Mouse (Mus musculus) layer of hippocampus, adult 9-11 months (tissue): Measurements from ENCODE around the gene Gm597.

ENCODE experiments used
- DNase-seq: peaks from one replicate; pipeline ENCODE4 v3.0.0; 2022

The Gm597 gene

DNA sequence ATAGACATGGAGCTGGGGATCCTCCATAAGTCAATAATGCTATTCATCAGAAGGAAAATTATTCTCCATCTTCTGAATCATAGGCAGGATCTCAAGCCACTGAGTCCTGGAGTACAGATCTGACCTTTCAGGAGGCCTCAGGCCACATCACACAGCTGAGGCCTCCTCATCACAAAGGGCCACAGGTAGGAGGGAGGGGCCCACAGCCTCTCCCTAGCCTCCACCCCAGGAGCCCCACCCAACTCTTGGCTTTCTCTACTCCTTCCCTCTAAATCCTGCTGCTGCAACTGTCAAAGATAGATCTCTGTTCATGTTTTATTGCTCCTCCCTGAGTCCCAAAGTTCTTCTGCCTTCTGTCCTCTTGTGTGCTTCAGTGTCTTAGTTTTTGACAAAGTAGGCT is at the start of gene Gm597:
Gene Gm597, minus strand, starts transcription at position 101 of the 400 bp plus-strand sequence.
- DNase-seq = no peak

DNA sequence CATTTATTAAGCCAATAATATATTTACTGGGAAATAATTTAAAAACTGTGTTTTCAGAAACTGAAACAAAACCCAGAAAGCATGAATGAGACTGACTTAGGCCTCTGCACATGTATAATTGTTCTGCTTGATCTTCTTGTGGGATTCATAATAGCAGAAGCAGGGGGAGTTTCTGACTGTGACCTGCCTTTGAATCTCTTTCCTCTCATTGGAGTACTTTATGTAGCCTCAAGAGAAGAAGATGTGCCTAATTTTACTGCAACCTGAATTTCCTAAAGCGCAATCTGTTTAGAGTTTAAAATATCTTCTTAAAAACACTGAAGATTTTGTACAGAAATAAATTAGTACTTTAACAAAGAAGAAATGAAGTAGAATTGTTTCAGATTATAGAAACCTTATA is 27.6 kb upstream of the Gm597 start:
- no peak for DNase-seq

DNA sequence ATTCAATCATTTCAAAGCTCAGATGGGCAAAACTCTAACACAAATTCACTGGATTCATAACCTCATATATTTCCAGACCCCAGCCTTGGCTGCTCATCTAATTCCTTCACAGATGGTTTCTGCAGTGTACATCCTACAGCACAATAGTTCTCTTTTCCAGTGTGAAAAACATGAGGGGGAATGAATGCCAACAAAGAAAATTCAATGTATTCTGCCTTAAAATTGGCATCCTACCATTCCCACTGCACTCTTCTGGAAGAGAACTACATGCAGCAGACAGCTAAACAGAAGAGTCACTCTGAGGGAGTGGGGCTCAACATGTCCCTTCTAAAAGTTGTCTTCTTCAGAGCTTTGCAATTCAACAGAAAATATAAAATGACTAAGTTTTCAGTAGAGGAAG is 26.6 kb upstream of the Gm597 start:
- peak; percentile 4 for DNase-seq

DNA sequence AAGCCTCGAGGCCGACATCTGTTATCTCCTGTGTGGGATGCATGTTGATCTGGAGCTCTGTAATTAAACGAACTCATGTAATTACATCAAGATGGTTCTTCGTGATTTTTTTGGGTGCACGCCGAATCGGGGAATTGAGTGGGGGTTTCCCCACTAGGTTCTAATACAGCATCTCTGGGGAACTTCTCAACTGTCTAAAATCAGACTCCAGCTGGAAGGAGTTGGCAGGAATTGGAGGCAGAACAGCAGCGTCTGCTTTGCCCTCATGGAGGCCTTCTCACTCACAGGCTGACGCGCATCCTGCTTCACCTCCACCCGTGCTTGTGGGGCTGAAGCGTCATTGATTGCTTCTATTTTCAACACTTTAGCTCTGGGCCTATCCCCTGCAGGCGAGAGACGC is 20.8 kb upstream of the Gm597 start:
- peak; percentile 59 for DNase-seq
